Mouse (Mus musculus) erythroid progenitor cell, adult 5-6 weeks (primary cell): ENCODE measurements around the gene Knl1. TPM values are rescaled to one million over a fixed set of nuclear protein-coding genes. Genes with fewer than 3 reads are reported as not detected.
"Not testable (repeated sequence)": the region's sequence is repeated elsewhere in the genome, so short reads cannot be mapped to it uniquely, and the experiment has no call there.

Source experiments
- ATAC-seq: replicated peaks from 2 replicates; pipeline ENCODE4 v1.8.0; 2016; ENCODE audit warnings: moderate number of reproducible peaks, mild to moderate bottlenecking, moderate TSS enrichment, inconsistent platforms; ENCODE audit not compliant: poor library complexity, low FRiP score, severe bottlenecking
- total RNA-seq, 2 experiments: library from RNA; stranded (forward) in 1 of 2; stranded (reverse) in 1 of 2; fragments of 150-400 nt in 1 of 2; fragments of 186-747, 209-891 nt in 1 of 2; gene quantifications; 2 replicates each; pipeline versions ENCODE4 v1.2.3 to v1.2.4; 2015 to 2017; ENCODE audit warnings: low replicate concordance in 2 of 2

Gene Knl1
- 282 and 376 TPM in 2 replicates for total RNA-seq (2015; ENCODE audit: low replicate concordance)
- 418 and 469 TPM in 2 replicates for total RNA-seq (2017; ENCODE audit: low replicate concordance)

DNA sequence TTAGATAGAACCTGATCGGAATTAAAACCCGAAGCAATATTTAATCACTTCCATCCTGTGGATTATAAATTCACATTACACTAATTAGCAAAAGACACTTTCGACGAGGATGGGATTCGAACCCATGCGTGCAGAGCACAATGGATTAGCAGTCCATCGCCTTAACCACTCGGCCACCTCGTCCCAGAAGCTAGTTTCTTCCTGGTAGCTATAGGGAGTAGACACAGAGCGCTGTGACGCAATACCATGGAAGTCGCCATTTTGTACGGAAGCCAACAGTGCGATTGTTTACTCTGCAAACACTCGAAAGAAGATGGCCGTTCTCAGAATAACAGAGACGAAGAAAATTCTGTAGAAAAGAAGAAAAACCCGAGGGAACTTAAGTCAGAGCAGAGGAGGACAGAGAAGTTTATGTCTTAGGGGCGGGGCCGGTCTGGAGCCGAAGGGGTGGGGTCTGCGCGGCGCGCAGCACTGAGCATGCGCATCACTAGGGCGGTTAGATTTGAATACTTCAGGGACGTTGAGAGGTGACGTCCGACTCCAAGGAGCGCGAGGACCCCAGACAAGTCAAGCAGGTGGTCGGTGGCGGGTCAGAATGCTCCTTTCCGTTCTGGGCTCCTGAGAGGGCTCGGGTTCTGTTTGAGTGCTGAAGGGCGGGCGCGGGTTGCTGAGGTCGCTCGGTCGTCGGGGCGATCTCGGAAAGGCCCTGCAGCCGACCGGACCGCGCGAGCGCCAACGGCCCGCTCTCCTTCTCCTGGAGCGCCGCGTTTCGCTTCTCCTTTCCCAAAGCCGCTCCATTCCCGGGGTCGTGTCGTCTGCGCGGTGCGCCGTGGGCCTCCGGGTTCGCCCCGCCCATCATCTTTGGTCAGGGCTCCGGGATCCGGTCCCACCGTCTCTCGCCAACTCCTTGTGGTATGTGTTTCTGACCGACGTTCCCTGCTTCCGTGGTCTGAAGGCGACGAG lies at the start of gene Knl1:
TSS of gene Knl1 (plus strand) at position 471 of the 963 bp plus-strand sequence.
- ATAC-seq, result peak; percentile 89

DNA sequence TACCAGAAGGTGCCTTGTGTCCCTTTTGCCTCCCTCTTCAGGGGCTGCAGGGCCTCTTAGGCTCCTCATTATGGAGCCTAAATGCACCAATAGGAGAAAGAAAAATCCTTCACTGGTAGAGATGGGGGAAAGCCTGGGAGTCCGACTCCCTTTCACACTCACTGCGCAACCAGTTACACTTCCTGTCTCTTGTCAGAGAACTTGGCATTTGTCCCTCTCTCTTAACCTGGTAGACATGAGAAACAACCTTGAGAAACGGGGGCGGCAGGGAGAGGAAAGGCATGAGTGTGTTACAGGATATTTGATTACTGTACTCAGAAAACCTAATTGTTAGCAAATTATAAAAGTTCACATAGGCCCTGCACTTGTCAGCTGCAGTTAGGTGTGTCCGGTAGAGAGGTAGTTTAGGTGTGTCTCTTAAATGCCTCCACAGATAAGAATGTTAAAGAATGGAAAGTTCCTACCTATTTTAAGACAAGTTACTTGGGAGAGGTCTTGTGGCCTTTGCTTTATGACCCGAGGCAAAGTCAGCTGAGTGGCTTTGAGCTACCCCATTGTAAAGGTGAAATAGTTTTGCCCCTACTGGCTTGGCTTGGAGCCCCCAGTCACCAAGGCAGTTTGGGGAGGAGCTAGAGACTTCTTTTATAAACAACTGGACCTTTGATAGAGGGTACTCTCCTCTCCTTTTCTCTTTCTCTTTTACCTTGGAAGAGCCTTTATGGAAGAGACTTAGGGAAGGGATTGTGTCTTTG lies 48.6 kb upstream of the Knl1 start:
- ATAC-seq, result no peak

DNA sequence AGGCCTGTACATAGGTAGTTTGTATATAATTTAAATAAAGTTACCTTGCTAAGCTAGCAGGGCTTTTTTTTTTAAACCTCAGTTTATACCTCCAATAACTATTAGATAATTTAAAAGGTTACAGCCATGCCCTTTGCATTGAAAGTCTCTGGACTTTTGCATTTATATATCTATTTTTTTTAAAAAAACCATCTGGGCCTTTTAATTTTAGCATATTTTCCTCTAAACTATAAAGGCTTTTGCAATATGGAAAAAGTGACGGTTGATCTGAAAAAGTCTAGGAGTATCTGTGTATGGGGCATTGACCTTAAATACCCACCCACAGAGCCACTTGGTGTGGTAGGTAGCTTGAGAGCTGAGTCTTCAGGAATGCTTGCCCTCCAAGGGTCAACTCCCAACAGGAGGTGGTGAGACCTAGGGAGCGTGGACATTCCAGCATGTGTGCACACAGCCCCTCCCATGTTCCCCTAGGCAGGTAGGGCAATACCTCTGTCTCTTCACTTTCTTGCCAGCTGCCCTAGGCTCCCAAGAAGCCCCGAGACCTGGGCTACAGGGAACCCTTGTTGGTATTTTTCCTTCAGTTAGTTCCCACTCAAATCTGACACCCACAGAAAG lies 47.8 kb upstream of the Knl1 start:
- ATAC-seq, result no peak

DNA sequence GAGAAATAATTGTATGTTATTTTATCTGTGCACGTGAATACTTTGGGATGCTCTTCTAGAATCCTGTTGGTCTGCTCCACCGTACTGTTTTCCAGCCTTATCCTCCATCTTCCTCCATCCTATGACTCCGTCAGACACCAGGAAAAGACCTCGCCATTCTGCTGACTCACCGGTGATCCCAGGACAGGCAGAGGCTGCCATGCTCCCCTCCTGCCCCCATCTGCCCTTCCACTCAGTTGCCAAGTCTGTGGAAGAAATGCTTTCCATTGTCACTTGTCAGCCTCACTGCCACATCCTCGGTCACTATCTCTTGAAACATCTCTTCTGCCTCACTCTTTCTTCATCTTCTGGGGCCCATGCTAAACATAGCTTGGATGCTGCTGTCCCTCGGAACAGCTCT lies 40.0 kb upstream of the Knl1 start:
- no peak for ATAC-seq

DNA sequence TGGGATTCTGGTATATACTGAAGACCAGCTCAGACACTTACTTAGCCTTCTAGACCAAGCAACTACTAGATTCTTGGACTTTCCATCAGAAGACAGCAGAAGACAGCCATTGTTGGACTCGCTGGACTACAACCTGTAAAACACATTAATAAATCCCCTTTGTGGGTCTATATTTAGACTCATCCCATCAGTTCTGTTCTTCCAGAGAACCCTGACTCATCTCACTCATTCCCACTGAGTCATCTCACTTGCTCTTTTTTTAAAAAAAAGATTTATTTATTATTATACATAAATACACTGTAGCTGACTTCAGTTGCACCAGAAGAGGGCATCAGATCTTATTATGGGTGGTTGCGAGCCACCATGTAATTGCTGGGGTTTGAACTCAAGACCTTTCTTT lies 37.5 kb upstream of the Knl1 start:
- ATAC-seq, result no peak

DNA sequence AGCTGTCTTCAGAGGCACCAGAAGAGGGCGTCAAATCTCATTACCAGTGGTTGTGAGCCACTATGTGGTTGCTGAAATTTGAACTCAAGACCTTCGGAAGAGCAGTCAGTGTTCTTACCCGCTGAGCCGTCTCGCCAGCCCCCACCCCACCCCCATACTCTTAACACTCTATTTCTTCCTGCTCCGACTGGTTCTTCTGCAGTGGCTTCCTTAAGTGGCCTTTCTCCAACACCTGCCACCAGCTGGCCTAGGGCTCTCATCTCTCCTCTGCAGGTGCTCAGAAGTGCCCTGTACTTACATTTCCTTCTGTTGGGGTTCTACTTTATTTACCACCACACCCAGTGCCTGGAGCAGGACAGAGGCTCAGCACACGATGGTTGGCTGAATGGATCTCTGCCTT lies 31.9 kb upstream of the Knl1 start:
- peak; percentile 52; the same call in 1 of the 2 replicates for ATAC-seq

DNA sequence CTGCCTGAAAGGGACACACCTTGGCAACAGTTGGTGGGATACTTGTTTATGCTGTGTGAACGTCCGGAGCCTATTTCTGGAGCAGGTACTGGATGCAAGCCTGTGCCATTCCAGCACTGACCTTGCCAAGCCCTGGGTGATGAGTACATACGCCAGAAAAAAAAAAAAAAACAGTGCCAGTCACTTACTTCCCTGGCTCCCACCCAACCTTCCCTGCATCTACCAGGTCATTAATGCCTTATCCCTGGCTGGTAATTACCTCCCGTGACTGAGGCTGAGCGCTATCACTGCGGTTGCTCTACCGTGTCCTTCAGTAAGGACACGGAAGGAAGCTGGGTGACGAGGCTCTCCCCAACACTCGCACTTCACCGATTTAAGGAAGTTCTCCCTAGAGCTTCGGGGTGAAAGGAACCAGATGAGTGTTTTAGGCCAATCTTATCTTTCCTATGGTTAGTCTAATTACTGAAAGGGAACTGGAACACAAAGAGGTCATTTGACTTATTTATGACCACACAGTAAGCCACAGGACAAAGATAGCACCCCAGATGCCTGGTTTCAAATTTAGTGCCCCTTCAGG lies 31.2 kb upstream of the Knl1 start:
- ATAC-seq, result peak; percentile 53; the same call in 1 of the 2 replicates

DNA sequence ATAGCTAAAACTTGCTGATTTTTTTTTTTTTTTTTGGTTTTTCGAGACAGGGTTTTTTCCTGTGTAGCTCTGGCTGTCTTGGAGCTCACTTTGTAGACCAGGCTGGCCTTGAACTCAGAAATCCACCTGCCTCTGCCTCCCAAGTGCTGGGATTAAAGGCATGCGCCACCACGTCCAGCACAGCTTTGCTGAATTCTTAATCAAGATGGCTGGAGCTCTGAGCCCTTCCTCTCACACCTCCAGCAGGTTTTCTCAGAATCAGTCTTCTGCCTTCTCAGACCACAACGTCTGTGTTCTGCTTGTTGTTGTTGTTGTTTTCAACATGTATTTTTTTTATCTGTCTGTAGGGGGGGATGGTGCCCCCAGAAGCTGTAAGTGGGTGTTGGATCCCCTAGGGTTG lies 30.6 kb upstream of the Knl1 start:
- ATAC-seq, result not testable (repeated sequence)

DNA sequence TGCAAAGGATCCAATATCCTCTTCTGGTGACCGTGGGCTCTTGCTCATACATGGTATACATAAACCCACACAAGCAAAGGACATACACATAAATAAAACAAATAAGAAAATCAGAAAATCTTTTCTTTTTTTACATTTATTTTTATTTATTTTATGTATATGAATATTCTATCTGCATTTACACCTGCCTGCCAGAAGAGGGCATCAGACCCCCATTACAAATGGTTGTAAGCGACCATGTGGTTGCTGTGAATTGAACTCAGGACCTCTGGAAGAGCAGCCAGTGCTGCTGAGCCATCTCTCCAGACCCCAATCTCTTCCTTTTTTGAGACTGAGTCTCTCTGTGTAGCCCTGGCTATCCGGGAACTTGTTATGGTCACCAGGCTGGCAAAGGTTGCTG lies 29.3 kb upstream of the Knl1 start:
- no peak for ATAC-seq

DNA sequence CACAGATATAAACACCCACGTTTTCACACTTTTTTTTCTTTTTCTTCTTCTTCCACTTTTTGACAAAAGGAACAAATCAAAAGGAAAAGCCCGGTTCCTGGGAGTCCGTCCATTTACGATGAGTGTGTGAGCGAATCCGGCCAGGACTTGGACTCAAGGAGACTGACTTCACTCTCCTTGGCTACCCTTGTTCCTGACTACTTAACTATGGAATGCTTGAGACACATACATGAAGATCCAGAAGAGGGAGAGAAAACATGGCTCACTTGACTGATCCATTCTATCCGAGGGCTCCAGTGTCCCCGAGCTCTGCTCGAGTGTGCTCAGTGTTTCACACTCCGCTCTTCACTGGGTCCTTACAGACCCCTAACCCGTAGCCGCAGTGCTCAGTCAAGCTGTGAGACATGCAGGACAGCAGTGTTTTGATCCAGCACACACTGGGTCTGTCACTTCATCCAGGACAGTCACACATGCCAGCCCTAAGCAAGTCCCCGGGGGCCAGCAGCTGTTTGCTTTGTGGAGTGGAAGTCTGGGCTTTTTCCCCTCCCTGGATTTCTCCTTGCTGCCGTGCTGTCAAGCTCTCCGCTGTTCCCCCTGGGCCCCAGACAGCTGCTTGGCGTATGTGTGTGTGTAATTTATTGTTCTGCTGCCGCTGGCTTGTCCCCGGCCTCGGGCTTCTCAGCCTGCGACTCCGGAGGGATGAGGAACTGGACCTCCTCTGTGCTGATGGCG lies 28.4 kb upstream of the Knl1 start:
- no peak for ATAC-seq

DNA sequence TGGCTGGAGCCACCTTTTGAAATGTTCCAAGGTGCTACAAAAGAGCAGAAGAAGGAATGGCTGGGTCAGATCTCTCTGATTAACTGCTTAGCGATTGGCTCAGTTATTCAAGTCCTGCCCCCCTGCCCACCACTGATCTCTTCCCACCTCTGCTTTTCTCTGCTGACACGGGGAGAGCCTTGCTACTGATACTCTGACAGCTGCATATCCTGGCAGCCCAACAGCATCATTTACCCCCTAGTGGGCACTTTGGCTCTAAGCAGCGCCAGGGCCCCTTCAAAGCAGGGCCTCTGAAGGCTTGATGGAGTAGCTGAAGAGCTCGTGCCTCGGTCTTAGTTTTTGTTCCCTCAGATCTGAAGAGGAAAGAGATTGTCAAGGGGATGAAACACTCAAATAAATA lies 27.8 kb upstream of the Knl1 start:
- ATAC-seq, result no peak

DNA sequence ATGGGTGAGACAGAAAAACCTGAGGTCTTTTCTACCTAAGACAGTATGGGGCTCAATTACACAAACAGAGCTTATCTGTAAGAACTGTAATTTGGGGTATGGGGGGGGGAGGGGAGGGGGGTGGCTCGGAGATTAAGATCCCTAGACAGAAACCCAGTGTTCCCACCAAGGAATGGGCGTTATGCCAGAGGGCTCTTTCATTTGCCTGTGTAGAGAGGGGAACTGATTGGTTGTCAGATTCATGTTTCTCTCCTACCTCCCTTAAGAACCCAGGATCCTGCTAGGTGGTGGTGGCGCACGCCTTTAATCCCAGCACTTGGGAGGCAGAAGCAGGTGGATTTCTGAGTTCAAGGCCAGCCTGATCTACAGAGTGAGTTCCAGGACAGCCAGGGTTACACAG lies 27.4 kb upstream of the Knl1 start:
- no peak for ATAC-seq

DNA sequence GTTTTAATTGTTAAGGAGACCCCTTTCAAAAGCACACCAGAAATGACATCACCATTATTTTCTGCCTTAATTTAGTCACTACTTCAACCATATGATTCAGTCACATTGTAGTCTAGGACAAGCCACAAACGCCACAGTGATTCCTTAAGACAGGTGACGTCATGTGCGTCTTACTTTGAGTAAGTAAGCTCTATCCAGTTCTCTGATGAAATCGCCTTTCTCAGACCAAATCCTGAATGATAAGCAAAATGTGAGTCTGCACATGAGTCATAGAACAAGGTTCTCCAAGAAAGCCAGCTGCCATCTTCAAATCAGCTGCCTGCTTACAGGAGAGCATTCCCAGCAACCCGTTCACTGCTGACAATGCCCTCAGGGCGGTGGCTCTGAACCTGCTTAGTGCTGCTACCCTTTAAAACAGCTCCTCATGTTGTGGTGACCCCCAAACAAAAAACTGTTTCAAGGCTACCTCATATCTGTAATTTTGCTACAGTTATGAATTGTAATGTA lies 23.7 kb upstream of the Knl1 start:
- ATAC-seq, result no peak

DNA sequence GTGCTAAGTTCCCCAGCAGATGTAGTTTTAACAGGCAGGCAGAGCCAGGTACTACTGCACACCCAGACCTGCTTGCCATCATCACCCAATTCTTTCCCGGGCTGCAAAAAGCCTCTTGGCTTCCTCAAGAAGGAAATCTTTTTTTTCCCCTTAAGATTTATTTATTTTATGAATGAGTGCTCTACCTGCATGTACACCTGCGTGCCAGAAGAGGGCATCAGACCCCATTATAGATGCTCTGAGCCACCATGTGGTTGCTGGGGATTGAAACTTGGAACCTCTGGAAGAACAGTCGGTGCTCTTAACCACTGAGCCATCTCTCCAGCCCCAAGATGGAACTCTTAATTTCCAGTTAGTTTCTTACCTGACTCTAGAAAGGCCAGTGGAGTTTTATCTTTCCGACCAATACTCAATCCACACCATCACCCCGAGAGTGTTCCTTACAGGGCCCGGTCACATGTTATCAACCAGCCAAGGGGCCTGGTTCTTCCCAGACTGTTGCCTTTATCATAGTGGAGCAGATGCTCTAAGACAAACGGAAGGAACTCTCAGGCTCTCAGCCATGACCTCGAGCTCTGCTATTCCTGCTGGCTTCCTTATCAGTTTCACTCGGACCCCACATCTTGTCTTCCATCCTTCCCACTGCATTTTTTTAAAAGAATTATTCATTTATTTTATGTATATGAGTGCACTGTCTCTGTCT lies 22.2 kb upstream of the Knl1 start:
- ATAC-seq, result peak; percentile 89

DNA sequence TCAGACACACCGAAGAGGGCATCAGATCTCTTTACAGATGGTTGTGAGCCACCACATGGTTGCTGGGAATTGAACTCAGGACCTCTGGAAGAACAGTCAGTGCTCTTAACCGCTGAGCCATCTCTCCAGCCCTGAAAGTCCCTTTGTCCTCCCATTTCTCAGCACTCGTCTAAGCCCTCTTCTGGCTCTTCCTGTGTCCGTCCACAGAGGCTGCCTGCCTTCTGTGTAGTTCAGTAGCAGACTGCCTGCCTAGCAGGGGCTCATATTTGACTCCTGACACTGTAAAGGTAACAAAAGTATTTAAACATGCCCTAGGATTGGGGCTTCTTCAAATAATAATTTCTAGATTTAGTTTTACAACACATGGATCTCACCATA lies 21.7 kb upstream of the Knl1 start:
- no peak for ATAC-seq

DNA sequence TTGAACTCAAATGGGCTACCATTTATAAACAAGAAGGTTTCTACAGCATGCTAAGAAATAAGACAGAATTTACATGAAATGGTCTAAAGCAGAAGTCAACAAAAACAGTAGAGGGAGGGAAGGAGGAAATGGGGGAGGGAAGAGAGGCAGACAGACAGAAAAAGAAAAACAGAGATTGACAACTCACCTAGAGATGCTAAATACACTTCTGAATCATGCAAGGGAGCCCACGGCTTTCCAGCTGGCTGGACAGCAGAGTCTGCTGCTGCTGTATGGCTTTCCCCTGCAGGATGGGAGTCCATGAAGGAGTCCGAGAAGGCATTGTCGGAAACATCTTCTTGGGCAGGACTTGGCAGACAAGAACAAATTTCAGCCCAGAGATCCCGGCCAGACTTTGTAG lies 20.0 kb upstream of the Knl1 start:
- no peak for ATAC-seq

DNA sequence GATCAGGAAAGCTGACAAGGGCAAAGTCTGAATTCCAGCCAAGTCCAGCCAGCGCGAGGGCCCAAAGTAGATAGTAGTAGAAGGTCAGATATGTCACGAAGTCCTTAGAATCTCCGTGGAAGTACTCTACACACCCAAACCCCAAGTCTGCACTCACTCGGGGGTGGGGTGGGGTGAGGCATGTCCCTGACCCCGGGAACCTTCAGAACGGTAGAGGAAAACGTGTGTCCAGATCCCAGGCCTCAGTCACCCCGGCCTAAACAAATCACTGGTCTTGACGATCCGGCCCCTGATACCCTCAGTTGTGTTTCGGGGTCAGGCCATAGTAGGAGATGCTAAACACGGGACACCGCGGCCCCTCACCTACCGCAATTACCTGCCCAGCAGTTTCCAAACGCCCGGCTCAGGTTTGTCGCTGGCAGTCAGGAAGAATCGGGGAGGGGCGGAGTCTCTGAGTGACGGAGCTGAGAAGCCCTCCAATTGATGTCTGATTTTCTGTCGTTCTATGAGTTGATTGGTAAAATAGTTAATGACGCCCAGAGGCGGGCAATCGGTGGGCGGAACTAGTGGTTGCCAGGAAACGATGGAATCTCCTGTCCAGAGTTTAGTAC lies 17.9 kb upstream of the Knl1 start, which contains the start of gene Ccdc32:
TSS of gene Ccdc32 (minus strand) at position 453 of the 611 bp plus-strand sequence.
- peak; percentile 91 for ATAC-seq

DNA sequence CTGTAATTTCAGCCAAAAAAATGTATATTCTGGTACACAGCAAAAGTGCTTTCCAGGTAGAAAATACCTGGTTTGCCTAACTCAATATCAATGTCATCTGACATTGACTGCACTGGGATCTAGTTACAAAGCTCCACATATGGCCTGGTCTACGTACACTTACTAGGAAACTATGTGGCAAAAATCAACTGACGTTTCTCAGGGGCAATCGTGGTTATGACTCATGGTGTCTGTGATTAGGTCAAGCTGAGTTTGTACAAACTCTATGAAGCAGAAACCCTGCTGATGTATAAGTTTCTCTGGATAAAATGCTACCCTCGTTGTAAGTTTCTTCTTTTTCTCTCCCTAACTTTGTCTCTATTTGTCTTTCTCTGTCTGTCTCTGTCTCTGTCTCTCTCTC lies 14.7 kb upstream of the Knl1 start:
- no peak for ATAC-seq
